Mouse (Mus musculus): ENCODE results near the gene Padi2. TPM values are rescaled to one million over a fixed set of nuclear protein-coding genes. Genes with fewer than 3 reads are reported as not detected.

Gene Padi2
- 10 to 100 TPM in 1 of 2 experiments, 1 to 10 TPM in 1; 9.5 to 12.1 TPM for total RNA-seq (2021)

- intact Hi-C loops (cut with DNase I) = no loop called here
- peak; percentile 58 to 66 for DNase-seq (ENCODE audit: low spot score in 2 of 2)
Measured at GRCm38 (mm10) chr4:140906076-140906826, at the start of gene Padi2. Gene Padi2, plus strand, starts transcription at chr4:140906344.

DNA sequence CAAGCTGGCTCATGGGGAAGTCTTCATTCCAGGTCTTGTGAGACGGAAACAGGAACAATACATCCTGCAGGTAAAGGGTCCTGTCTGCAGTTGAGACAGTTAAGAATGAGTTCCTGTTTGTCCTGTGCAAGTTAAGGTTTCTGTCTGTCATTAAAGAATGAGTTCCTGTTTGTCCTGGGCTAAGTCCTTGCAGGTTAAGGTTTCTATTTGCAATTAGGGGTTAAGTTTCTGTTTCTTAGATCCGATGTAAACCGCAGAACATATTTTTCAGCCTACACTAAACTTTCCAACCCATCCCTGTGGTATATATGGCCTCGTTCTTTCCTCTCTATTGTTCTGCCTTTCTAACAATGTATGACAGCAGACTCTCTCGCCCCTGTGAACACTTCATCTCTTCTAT, 49.1 kb upstream of the Padi2 start:
- intact Hi-C loops (cut with DNase I) = no loop called here
- DNase-seq (ENCODE audit: low spot score in 2 of 2) = no peak

GRCm38 (mm10) chr4:140857813-140858212, 48.3 kb upstream of the Padi2 start:
- no peak for DNase-seq (ENCODE audit: low spot score in 2 of 2)
- intact Hi-C loops (cut with DNase I) = no loop called here

DNA sequence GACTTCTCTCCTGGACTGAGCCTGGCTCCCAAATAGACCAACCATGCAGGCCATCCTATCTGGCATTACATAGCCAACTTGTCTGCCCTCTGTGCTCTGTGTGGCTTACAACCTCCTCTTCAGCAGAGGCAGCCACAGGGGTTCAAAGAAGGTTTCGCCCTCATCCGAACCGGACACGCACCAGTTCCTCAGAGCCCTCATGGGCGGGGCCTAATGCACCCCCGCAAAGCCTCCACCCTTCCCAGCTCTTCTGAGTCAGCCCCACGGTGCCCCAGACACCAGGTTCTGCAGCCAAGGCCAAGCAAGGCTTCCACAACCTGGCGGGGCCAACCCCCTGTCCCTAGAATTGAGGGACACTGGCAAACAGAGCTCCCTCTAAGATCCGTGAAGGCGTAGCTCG, 46.9 kb upstream of the Padi2 start:
- intact Hi-C loops (cut with DNase I) = no loop called here
- no peak for DNase-seq (ENCODE audit: low spot score in 2 of 2)

DNA sequence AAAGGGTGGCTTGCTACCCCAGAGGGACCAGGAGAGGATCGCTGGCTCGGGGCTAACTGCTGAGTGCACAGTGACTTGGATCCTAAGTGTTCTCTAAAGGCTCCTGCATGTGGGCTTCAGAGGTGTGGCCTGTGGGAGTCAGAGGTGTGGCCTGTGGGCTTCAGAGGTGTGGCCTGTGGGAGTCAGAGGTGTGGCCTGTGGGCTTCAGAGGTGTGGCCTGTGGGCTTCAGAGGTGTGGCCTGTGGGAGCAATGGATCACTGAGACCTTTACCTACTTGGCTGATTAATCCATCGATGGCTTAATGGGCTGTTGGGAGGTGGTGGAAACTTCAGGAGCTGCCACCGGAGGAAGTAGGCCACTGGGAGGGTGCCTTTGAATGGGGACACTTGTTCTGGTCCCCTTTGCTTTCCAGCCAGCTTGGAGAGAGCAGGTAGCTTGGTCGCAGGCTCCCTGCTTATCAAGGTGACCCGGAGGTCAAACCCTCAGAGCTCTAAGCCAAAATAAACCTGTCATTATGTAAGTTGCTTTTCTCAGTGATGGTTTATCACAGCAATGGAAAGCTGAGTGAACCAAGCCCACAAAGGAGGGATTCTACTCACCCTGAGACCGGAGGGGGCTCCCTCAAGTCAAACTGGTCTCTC, 45.9 kb upstream of the Padi2 start:
- no peak for DNase-seq (ENCODE audit: low spot score in 2 of 2)
- intact Hi-C loops (cut with DNase I) = no loop called here

DNA sequence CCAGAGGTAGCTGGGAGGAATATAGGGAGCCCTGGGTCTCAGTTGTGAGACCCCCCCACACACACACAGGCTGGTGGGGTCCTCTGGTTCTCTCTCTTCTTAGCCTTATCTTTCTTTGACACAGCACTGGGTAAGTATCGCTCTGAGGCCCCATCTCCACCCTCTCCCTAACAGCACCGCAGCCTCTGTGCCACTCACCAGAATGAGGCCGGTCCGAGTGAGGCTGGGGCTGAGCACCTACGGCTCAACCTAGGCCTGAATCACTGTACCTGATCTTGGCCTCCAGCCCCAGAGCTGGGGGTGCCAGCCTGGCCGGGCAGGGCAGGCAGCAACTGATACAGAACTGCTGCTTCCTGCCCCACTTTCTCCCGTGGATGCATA, 45.4 kb upstream of the Padi2 start:
- intact Hi-C loops (cut with DNase I) = no loop called here
- no peak for DNase-seq (ENCODE audit: low spot score in 2 of 2)

GRCm38 (mm10) chr4:140862036-140862650, 44.0 kb upstream of the Padi2 start:
- intact Hi-C loops (cut with DNase I) = no loop called here
- no peak for DNase-seq (ENCODE audit: low spot score in 2 of 2)

GRCm38 (mm10) chr4:140868484-140869190, 37.5 kb upstream of the Padi2 start:
- intact Hi-C loops (cut with DNase I) = no loop called here
- DNase-seq (ENCODE audit: low spot score in 2 of 2) = no peak

- no peak for DNase-seq (ENCODE audit: low spot score in 2 of 2)
- intact Hi-C loops (cut with DNase I) = no loop called here
Measured at GRCm38 (mm10) chr4:140869945-140870344, 36.2 kb upstream of the Padi2 start.

GRCm38 (mm10) chr4:140870876-140871275, 35.3 kb upstream of the Padi2 start:
- DNase-seq (ENCODE audit: low spot score in 2 of 2) = no peak
- intact Hi-C loops (cut with DNase I) = no loop called here

DNA sequence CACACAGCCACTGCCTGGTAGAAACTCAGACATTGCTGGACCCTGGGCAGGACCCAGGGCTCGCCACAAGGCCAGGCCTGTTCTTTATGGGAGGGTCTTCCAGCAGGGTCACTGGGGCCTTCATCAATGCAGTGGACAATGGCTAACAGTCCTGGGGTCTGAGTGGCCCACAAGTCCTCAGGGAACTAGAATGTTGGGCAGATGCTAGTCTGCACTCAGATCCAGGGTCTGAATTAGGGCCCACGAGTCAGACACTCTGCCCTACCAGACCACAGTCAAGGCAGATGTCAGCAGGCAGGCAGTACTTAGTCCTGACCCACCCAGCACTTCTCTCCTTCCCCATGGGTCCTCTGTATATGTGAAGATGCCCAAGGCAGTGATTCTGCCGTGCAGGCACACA, 34.8 kb upstream of the Padi2 start:
- no peak for DNase-seq (ENCODE audit: low spot score in 2 of 2)
- intact Hi-C loops (cut with DNase I) = no loop called here

DNA sequence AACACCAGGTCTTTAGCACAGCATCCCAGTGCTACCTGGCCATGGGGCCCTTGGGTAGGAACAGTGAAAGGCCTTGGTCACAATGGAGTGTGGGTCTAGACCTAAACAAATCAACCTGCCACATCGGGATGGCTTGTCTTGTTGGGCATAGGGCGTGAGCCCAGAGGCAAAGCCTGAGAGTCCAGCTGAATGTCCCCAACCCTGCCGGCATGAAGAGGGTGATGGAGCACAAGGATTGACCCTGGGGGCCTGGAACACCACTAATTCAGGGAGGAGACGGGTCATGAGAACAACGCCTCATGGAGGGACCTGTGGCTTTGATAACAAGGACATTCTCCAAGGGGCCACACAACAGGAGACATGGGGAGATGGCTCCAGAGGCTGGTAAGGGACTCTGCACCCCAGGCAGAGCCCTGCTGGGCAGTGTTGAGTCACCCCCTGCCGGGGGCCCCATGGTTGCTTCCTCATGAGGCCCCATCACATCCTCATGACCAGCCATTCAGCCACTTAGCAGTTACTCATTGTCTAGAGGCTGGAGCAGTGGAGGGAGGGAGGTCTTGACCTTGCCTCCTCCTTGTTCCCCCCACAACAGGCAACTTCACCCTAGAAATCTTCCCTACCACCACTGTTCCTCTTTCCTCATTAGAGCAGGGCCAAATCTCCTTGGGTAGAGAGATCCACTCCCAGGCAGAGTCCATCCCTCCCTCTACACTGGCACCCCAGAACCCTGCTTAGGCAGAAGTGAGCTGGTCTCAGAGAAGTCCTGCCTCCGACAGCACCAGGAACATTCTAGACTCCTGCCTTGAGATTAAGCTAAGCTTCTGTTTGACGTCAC, 34.1 kb upstream of the Padi2 start:
- no peak for DNase-seq (ENCODE audit: low spot score in 2 of 2)
- intact Hi-C loops (cut with DNase I) = no loop called here

DNA sequence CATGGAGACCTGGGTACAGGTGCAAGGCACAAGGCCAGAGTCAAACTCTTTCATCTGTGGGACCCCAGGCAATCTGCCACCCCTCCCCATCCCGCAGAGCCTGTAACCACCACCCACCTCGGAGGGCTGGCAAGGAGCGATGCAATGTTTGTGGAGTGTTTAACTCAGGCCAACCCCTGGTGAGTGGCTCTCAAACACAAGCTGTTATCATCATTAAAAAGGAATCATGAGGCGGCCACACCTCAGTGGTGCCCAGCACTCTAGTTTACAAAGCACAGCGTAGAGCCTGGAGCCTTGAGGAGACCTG, 33.5 kb upstream of the Padi2 start:
- DNase-seq (ENCODE audit: low spot score in 2 of 2) = no peak
- intact Hi-C loops (cut with DNase I) = no loop called here

DNA sequence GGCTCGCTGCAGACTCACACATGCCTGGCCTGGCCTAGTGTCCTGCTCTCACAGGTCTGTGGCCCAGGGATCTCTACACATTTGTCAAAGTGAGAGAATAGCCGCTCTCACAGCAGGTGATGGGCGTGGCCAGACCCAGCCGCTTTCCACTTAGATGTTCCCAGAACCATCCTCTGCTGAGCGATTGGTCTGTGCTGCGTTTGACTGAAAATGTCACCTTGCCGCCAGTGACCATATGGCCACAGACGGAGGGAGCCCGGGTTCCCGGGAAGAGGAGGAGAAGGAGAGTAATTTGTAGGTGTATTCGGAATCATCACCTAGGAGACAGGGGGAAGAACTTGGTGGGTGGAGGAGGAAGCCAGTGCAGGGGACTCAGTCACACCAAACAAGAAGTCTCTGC, 33.1 kb upstream of the Padi2 start:
- intact Hi-C loops (cut with DNase I) = no loop called here
- no peak for DNase-seq (ENCODE audit: low spot score in 2 of 2)

DNA sequence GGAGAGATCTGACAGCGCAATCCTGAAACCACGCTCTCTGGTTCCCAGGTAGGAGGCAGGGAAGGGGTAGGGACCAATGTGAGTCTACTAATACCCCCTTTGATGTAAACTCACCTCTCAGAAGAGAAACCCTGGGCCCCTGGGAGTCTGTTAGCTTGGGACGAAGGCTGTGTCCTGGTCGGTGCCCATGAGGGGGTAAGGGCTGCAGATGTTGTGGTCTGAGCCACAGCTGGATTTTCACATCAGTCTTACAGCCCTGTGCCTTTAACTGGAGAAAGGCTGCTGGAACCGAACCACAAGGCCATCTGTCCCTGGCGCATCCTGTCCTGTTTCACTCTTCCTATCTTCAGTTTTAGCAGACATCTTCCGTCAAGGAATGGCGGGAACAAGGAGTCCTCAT, 30.0 kb upstream of the Padi2 start:
- intact Hi-C loops (cut with DNase I) = no loop called here
- DNase-seq (ENCODE audit: low spot score in 2 of 2) = no peak

- peak in 1 of 2 experiments; percentile 11 for DNase-seq (ENCODE audit: low spot score in 2 of 2)
- intact Hi-C loops (cut with DNase I) = no loop called here
Measured at GRCm38 (mm10) chr4:140876681-140877080, 29.5 kb upstream of the Padi2 start.

DNA sequence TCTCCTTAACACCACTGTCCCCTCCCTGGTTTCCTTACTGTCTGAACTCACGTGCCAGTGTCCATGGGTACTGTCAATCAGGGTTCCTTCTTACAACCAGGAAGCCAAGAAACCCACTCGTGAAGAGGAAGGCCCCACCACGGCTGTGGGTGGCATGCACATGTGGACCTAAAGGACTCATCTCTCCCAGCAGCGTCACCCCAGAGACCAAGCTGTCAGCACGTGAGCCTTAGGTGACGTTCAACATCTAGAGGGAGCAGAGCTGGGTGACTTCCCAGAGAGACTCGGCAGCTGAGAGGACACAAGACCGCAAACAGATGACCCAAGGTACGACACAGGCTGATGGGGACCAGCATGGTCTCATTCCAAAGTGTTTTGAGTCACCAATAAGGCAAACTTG, 28.7 kb upstream of the Padi2 start:
- no peak for DNase-seq (ENCODE audit: low spot score in 2 of 2)
- intact Hi-C loops (cut with DNase I) = no loop called here

DNA sequence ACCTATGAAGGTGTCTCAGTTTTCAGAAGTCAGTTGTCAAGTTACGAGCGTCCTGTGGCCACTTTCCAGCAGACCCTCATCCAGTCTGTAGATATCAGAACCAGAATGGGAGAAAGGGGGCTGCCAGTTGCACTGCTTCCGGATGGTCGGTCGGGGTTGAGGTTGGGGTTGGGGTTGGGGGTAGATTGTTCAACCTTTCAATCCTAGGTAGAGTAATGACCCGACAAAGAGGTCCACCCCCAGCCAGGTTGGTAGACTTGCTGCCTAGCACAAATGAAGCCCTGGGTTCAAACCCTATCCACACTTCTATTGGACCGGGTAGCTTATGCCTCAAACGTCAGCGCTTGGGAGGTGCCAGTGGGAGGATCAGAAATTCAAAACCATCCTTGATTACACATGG, 27.5 kb upstream of the Padi2 start:
- intact Hi-C loops (cut with DNase I) = no loop called here

DNA sequence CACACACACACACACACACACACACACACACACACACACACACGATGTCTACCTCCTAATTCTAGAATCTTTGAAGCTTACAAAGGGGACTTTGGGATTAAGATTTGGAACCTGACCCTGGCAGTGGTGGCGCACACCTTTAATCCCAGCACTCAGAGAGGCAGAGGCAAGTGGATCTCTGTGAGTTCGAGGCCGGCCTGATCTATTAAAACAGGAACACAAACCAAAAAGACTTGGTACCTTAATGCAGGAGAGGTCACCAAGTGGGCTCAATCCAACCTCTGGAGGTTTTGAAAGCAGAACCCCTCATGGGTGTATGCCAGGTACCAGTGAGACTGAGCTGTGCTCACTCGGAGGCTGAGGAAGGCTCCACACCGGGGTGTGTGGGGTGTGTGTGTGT, 27.0 kb upstream of the Padi2 start:
- intact Hi-C loops (cut with DNase I) = no loop called here
- no peak for DNase-seq (ENCODE audit: low spot score in 2 of 2)

More for the DNA sequence above, 27.5 kb upstream of the Padi2 start:
- DNase-seq (ENCODE audit: low spot score in 2 of 2) = no peak

- intact Hi-C loops (cut with DNase I) = no loop called here
- DNase-seq (ENCODE audit: low spot score in 2 of 2) = peak in 1 of 2 experiments; percentile 52
Measured at GRCm38 (mm10) chr4:140879739-140880138, 26.4 kb upstream of the Padi2 start.

Measured in left cerebral cortex, postnatal 25 days (tissue).